Mouse (Mus musculus) bone marrow, adult 2 months (tissue): Measurements from ENCODE around the gene Stum.

Experiments
- CTCF ChIP-seq: fragments of 200-500 bp; IDR thresholded peaks from 2 replicates; pipeline ENCODE4 v1.5.1; 2011; ENCODE audit warnings: low read length, control low read depth; ENCODE audit not compliant: control insufficient read depth, insufficient read depth
- POLR2A ChIP-seq: fragments of 200-500 bp; IDR thresholded peaks from 2 replicates; pipeline ENCODE4 v1.6.1; 2011; ENCODE audit warnings: low read depth, mild to moderate bottlenecking, control low read depth, low read length, borderline replicate concordance; ENCODE audit not compliant: control insufficient read depth

DNA sequence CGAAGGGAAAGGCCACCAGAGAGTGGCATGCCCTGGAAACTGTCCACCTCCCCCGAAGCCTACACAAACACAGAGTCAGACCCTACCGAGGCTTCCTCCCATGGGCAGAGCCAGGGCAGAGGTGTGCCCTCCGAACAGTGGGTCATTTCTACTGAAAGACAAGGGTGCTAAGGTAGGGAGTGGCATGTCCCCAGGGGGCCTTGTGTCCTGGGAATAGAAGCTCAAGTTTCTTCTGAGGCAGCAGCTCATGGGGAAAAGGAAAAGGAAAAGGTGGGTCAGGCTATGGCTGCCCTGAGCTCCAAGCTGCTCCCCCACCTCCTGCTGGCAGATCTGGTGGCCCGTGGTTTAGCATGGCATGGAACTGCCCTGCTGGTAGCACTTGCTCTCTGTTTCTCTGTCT lies 73.5 kb downstream of the Stum start:
- TF ChIP-seq CTCF (no peak), POLR2A (no peak)
